Mouse (Mus musculus) spleen, adult 2 months (tissue): Measurements from ENCODE around the gene Syt5. TPM values are rescaled to one million over a fixed set of nuclear protein-coding genes. Genes with fewer than 3 reads are reported as not detected.
"Not testable (repeated sequence)": the region's sequence is repeated elsewhere in the genome, so short reads cannot be mapped to it uniquely, and the experiment has no call there.

Experiments used
- DNase-seq, 2 experiments: peaks; one replicate each; pipeline versions ENCODE4 v3.0.0 to v3.0.0-alpha.2; 2012 to 2021; ENCODE audit warnings: low spot score in 2 of 2, low read depth in 1 of 2
- H3K27ac ChIP-seq: fragments of 200-500 bp; 2 replicates; pipeline ENCODE4 v1.5.1; 2012; ENCODE audit warnings: low read length, inconsistent platforms; ENCODE audit not compliant: insufficient read depth
- H3K27me3 ChIP-seq: fragments of 200-500 bp; 2 replicates; pipeline ENCODE4 v1.6.1; 2012; ENCODE audit warnings: mild to moderate bottlenecking, moderate library complexity, low read length, inconsistent platforms; ENCODE audit not compliant: control insufficient read depth, insufficient read depth
- H3K36me3 ChIP-seq: fragments of 200-500 bp; 2 replicates; pipeline ENCODE4 v1.6.1; 2012; ENCODE audit warnings: mild to moderate bottlenecking, low read length, inconsistent platforms; ENCODE audit not compliant: control insufficient read depth, insufficient read depth
- H3K4me1 ChIP-seq: fragments of 200-500 bp; 2 replicates; pipeline ENCODE4 v1.6.1; 2011; ENCODE audit warnings: inconsistent platforms; ENCODE audit not compliant: control insufficient read depth, insufficient read depth, insufficient read length
- H3K4me3 ChIP-seq: fragments of 200-500 bp; 2 replicates; pipeline ENCODE4 v1.5.1; 2011; ENCODE audit warnings: mild to moderate bottlenecking, inconsistent platforms; ENCODE audit not compliant: insufficient read depth, insufficient read length; ENCODE audit errors: extremely low read depth
- CTCF ChIP-seq: fragments of 200-500 bp; IDR thresholded peaks from 2 replicates; pipeline ENCODE4 v1.5.1; 2011; ENCODE audit warnings: mild to moderate bottlenecking, inconsistent platforms; ENCODE audit not compliant: insufficient read depth, insufficient read length, insufficient replicate concordance; ENCODE audit errors: extremely low read depth
- POLR2A ChIP-seq: fragments of 200-500 bp; IDR thresholded peaks from 2 replicates; pipeline ENCODE4 v1.6.1; 2011; ENCODE audit warnings: low read depth, low read length, inconsistent platforms
- WGBS: fragments of 180-500 bp; shearing (Covaris S2); methylation state at CpG from one replicate; pipeline ENCODE4 v1.1.7; 2018; 5-methylcytosine and 5-hydroxymethylcytosine counted together
- polyA plus RNA-seq: library from polyadenylated mRNA; depleted of rRNA; stranded (reverse); fragments of >200 nt; gene quantifications from 2 replicates; pipeline ENCODE4 v1.2.3, GENCODE M21; 2012; rRNA removed

The Syt5 gene
- 0.21 and 0.34 TPM in 2 replicates for polyA plus RNA-seq

DNA sequence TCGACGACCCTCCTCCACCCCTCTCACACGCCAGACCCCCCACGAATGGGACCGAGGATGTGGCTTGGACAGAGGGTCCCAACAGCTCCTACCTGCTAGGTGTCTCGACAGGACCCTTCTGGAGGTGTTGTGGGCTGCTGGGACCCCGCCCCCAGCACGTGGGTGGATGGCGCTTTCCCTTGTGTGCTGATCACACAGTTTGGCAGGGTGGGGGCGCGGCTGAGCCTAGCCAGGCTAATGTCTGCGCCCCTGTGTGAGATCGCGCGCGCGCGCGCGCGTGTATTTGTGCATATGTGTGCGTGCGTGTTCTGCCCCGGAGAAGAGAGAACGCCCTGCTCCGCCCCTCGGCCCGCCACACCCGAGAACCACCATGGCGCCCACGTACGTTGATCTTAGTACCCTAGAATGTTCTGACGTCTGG lies at the start of gene Syt5:
Gene Syt5 (minus strand): TSS at position 321 of the 421 bp plus-strand sequence.
- Histone ChIP-seq H3K4me3 (no peak within 1 kb of the TSS; the same call in 1 of the 2 replicates), H3K27ac (no peak within 1 kb of the TSS), H3K36me3 (no peaks in the 10 kb centered on the region), H3K4me1 (no peaks in the 10 kb centered on the region; the same call in 1 of the 2 replicates), H3K27me3 (no peaks in the 10 kb centered on the region)
- TF ChIP-seq POLR2A, result no peak
- no peak for TF ChIP-seq CTCF
- DNase-seq, result no peak
- 7% methylated on average over 33 of the region's 33 CpGs for WGBS

DNA sequence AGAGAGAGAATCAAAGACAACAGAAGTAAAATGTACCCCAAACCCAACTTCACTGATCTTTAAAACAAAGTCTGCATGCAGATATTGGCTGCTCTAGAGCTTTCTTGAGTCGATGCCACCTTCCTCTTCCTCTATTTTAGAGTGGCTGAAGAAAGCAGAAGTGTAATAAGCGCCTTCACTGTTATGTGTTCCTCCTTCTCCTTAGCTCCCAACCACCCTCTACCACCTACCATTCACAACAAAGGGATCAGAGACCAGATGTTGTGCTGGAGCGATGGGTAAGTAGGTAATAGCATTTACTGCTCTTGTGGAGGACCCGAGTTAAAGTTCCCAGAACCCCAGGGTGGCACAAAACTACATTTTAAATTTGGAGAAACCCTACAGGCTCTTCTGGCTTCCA lies 49.7 kb upstream of the Syt5 start:
- not testable (repeated sequence) for H3K4me1 ChIP-seq, DNase-seq, H3K27ac ChIP-seq, H3K27me3 ChIP-seq, H3K36me3 ChIP-seq, H3K4me3 ChIP-seq
- WGBS, result 36% methylated on average over 4 of the region's 4 CpGs

DNA sequence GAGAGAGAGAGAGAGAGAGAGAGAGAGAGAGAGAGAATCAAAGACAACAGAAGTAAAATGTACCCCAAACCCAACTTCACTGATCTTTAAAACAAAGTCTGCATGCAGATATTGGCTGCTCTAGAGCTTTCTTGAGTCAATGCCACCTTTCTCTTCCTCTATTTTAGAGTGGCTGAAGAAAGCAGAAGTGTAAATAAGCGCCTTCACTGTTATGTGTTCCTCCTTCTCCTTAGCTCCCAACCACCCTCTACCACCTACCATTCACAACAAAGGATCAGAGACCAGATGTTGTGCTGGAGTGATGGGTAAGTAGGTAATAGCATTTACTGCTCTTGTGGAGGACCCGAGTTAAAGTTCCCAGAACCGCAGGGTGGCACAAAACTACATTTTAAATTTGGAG lies 34.1 kb upstream of the Syt5 start:
- H3K27ac ChIP-seq, DNase-seq, H3K4me3 ChIP-seq, H3K27me3 ChIP-seq, H3K4me1 ChIP-seq, H3K36me3 ChIP-seq: not testable (repeated sequence)
- WGBS, result 48% methylated on average over 3 of the region's 3 CpGs

DNA sequence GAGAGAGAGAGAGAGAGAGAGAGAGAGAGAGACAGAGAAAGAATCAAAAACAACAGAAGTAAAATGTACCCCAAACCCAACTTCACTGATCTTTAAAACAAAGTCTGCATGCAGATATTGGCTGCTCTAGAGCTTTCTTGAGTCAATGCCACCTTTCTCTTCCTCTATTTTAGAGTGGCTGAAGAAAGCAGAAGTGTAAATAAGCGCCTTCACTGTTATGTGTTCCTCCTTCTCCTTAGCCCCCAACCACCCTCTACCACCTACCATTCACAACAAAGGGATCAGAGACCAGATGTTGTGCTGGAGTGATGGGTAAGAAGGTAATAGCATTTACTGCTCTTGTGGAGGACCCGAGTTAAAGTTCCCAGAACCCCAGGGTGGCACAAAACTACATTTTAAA lies 25.0 kb upstream of the Syt5 start:
- not testable (repeated sequence) for H3K27ac ChIP-seq, H3K27me3 ChIP-seq, DNase-seq, H3K4me3 ChIP-seq, H3K36me3 ChIP-seq, H3K4me1 ChIP-seq
- WGBS, result 24% methylated on average over 2 of the region's 2 CpGs

DNA sequence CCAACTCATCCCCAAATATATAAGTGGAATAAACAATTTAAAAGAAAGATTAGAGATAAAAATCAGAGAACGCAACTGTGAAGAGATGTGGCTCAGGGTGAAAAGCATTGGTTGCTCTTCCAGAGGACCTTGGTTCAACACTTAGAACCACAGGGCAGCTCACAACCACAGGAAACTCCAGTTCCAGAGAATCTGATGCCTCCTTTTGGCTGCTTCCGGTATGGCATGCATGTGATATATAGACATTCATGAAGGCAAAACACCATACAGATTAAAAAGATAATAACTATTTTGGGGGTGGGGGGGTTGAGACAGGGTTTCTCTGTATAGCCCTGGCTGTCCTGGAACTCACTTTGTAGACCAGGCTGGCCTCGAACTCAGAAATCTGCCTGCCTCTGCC lies 15.3 kb upstream of the Syt5 start:
- Histone ChIP-seq H3K27me3 (no peaks in the 10 kb centered on the region), H3K4me1 (no peaks in the 10 kb centered on the region), H3K36me3 (no peaks in the 10 kb centered on the region), H3K27ac (no peak overlapping the region), H3K4me3 (no peak overlapping the region)
- DNase-seq, result no peak
- 87% methylated on average over 3 of the region's 3 CpGs for WGBS
- TF ChIP-seq POLR2A (no peak), CTCF (no peak)

DNA sequence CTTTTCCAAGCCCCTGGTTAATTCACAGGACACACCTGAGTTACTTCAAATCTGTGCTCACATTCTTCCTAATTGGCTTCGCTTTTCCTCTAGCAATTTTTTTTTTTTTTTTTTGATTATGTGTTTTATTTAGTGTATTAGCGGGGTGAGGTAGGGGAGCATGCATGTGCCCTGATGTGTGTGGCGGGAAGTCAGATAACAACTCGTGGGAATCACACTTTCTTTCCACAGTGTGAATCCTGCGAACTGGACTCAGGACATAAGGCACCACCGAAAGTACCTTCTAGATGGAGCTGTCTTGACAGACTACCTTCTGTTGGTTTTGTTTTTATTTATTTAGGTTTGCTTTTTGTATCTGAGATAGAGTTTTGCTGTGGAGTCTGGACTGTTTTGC lies 9.8 kb upstream of the Syt5 start:
- H3K4me3 ChIP-seq, result no peak overlapping the region
- no peaks in the 10 kb centered on the region for H3K27me3 ChIP-seq
- WGBS, result 71% methylated on average over 6 of the region's 6 CpGs
- TF ChIP-seq CTCF (no peak), POLR2A (no peak)
- H3K4me1 ChIP-seq, result no peaks in the 10 kb centered on the region
- H3K27ac ChIP-seq, result no peak overlapping the region
- no peak for DNase-seq
- H3K36me3 ChIP-seq, result no peaks in the 10 kb centered on the region

DNA sequence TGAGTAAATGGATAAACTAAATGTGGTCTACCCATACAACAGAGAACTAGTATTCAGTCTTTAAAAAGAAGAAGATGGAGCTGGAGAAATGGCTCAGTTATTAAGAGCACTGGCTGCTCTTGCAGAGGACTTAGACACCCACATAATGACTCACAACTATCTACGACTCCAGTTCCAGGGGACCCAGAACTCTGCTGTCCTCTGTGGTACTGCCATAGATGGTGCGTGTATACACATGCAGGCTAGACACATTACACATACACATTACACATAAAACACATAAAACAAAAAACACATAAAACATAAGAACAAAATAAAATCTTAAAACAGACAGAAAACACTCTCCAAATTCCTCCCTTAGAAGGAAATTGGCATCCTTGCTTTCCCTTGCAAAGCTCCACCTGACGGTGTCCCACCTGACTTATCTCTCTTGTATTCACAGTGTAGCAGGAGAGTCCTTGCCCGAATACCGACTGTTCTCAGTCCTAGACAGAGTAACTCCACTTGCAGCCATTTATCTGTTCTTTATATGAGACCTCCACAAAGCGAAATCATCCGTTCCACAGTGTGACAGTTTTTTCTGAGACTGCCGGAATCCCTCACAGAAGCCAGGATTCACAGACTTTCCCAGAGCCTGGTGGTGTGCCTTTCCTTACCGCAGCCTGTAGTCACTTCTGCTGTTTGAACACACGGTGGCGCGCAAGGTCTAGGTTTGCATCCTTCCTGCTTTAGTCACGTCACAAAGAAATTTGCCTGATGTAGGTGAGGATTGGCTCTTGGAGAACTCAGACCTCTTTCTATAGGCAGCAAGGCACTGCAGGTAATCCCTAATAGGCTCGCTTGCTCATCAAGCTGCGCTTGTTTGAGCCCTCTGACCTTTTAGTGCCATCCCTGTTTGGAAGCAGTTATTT lies 9.2 kb upstream of the Syt5 start:
- Histone ChIP-seq H3K4me1 (no peaks in the 10 kb centered on the region), H3K27ac (no peak overlapping the region), H3K4me3 (no peak overlapping the region), H3K27me3 (no peaks in the 10 kb centered on the region), H3K36me3 (no peaks in the 10 kb centered on the region)
- 21% methylated on average over 15 of the region's 15 CpGs for WGBS
- TF ChIP-seq POLR2A (no peak), CTCF (peak; percentile 96; the same call in 1 of the 2 replicates)
- DNase-seq, result peak; percentile 65 to 72
